In genomic region chr1:152634638-152635037, GRCm38 (mm10) we compare ENCODE assay signal across 20 mouse cellular contexts.
"Had no signal": no experiment of that assay in that cellular context is flagged by ENCODE, and none has a peak within 500 bp of the region (broad histone marks: within the 10 kb centered on the region; RNA-seq: fewer than 3 reads in every experiment).

No protein-coding gene starts in this region.

- H3K9me3 ChIP-seq: midbrain, embryonic 12.5 days; midbrain, embryonic 15.5 days; neural tube, embryonic 15.5 days had no signal

- DNase-seq: kidney, adult 18-20 months; kidney, postnatal 14 days; layer of hippocampus, adult 9-11 months; liver, postnatal 0 days; lung, embryonic 14.5 days; right cerebral cortex, adult 18-20 months; right cerebral cortex, postnatal 25 days; spleen, adult 18-20 months; thymus, adult 2 months; thymus, postnatal 14 days had no signal

- H3K9ac ChIP-seq: liver, embryonic 14.5 days; liver, postnatal 0 days; lung, embryonic 14.5 days; midbrain, embryonic 12.5 days; midbrain, embryonic 15.5 days; neural tube, embryonic 12.5 days; neural tube, embryonic 15.5 days had no signal

- ATAC-seq: intestine, embryonic 16.5 days; liver, postnatal 0 days; lung, postnatal 0 days; midbrain, embryonic 15.5 days had no signal

- H3K4me2 ChIP-seq: liver, embryonic 11.5 days; lung, embryonic 14.5 days; midbrain, embryonic 12.5 days; midbrain, embryonic 15.5 days; neural tube, embryonic 12.5 days; neural tube, embryonic 15.5 days had no signal

- H3K36me3 ChIP-seq: midbrain, embryonic 12.5 days; midbrain, embryonic 15.5 days; neural tube, embryonic 12.5 days; neural tube, embryonic 15.5 days had no signal

- H3K27me3 ChIP-seq: midbrain, embryonic 12.5 days; midbrain, embryonic 15.5 days; neural tube, embryonic 12.5 days; neural tube, embryonic 15.5 days had no signal

- H3K4me3 ChIP-seq: layer of hippocampus, adult 2 months; midbrain, embryonic 12.5 days; midbrain, embryonic 15.5 days; neural tube, embryonic 12.5 days; neural tube, embryonic 15.5 days had no signal

- H3K27ac ChIP-seq: layer of hippocampus, adult 2 months; liver, embryonic 14.5 days; macrophage; midbrain, embryonic 12.5 days; midbrain, embryonic 15.5 days; neural tube, embryonic 12.5 days; neural tube, embryonic 15.5 days had no signal

- H3K4me1 ChIP-seq: midbrain, embryonic 15.5 days; neural tube, embryonic 12.5 days; neural tube, embryonic 15.5 days had no signal
